In genomic region chr19:11533888-11534445, GRCm38 (mm10) we compare ENCODE assay signal across 20 mouse cellular contexts. TPM values are rescaled to one million over a fixed set of nuclear protein-coding genes. Genes with fewer than 3 reads are reported as not detected.
A peak's percentile ranks its signal among the peaks of the same experiment; 100 is the strongest.
DNase-seq lines count a peak whose midpoint lies in the region; ATAC-seq and TF ChIP-seq lines count a peak whose summit lies in the region.
"Had no signal": no experiment of that assay in that cellular context is flagged by ENCODE, and none has a peak within 500 bp of the region (broad histone marks: within the 10 kb centered on the region; RNA-seq: fewer than 3 reads in every experiment).

No protein-coding gene starts in this region.

- no peak overlapping the region for H3K9ac ChIP-seq in lung, postnatal 0 days (replicated peaks; ENCODE audit: low read depth)
- H3K9ac ChIP-seq: limb, embryonic 13.5 days; lung, embryonic 14.5 days had no signal

- H3K4me3 ChIP-seq in lung, postnatal 0 days (ENCODE audit: low read depth, low read length) = no peak overlapping the region
- H3K4me3 ChIP-seq: limb, embryonic 13.5 days; midbrain, embryonic 10.5 days had no signal

- TF ChIP-seq EP300 in lung, postnatal 0 days (IDR thresholded peaks at IDR 0.05) = no peak

- DNase-seq in layer of hippocampus, adult 8-10 months (ENCODE audit: low spot score in 2 of 2) = peak; percentile 14 to 21
- no peak for DNase-seq in layer of hippocampus, postnatal 25 days (ENCODE audit: extremely low spot score in 1 of 2, low spot score in 1 of 2)
- DNase-seq in CD8-positive naive resting alpha-beta T cell, adult 2 months (ENCODE audit: low read depth in 2 of 2, low spot score in 2 of 2) = peak; percentile 47 to 50
- peak; percentile 28 to 43 for DNase-seq in gastrocnemius, postnatal 36 days
- peak; percentile 15 for DNase-seq in lung, postnatal 0 days (ENCODE audit: low spot score)
- no peak for DNase-seq in yolk sac, embryonic 10.5 days (ENCODE audit: low spot score)
- DNase-seq in adrenal gland, postnatal 10 days = no peak
- DNase-seq in kidney, postnatal 14 days = no peak
- DNase-seq: adrenal gland, postnatal 25 days; cerebellum, postnatal 36 days; lung, embryonic 14.5 days; right cerebral cortex, adult 18-20 months had no signal

- no peaks in the 10 kb centered on the region for H3K4me1 ChIP-seq in lung, postnatal 0 days (ENCODE audit: insufficient read depth, low read depth, low read length)
- H3K4me1 ChIP-seq: limb, embryonic 13.5 days had no signal

- no peak overlapping the region for H3K27ac ChIP-seq in lung, postnatal 0 days (ENCODE audit: low read length)
- H3K27ac ChIP-seq: kidney, postnatal 0 days; limb, embryonic 13.5 days; midbrain, embryonic 10.5 days had no signal

- intact Hi-C loops in gastrocnemius, postnatal 36 days (cut with DNase I) = no loop called here

- no peak; the same call in 1 of the 2 replicates for ATAC-seq in lung, postnatal 0 days

- H3K9me3 ChIP-seq in lung, postnatal 0 days (ENCODE audit: low read length) = no peaks in the 10 kb centered on the region
- H3K9me3 ChIP-seq: limb, embryonic 13.5 days; midbrain, embryonic 10.5 days had no signal

- TF ChIP-seq CTCF in lung, postnatal 0 days (IDR thresholded peaks at IDR 0.05) = no peak

- WGBS in lung, postnatal 0 days = 31% methylated on average over 2 of the region's 2 CpGs

- H3K27me3 ChIP-seq in lung, postnatal 0 days (replicated peaks; ENCODE audit: insufficient read depth, low read length) = no peaks in the 10 kb centered on the region
- H3K27me3 ChIP-seq: limb, embryonic 13.5 days had no signal

- no peaks in the 10 kb centered on the region for H3K36me3 ChIP-seq in lung, postnatal 0 days (ENCODE audit: insufficient read depth, low read length)
- H3K36me3 ChIP-seq: limb, embryonic 13.5 days; midbrain, embryonic 10.5 days had no signal

- H3K4me2 ChIP-seq in lung, postnatal 0 days (replicated peaks; ENCODE audit: low read depth, low read length) = no peak overlapping the region
- H3K4me2 ChIP-seq: limb, embryonic 13.5 days; lung, embryonic 14.5 days had no signal

RNA-seq across cellular contexts. Expression of gene Ms4a4d, which starts 2.6 kb away (rescaled TPM):
- not detected for total RNA-seq in layer of hippocampus, adult 8-10 months (2022)
- total RNA-seq in layer of hippocampus, postnatal 25 days (2021) = not detected
- total RNA-seq in gastrocnemius, postnatal 36 days (2021) = 1 to 10 TPM; 4.0 to 4.6 TPM
- 3.8 and 4.3 TPM in 2 replicates for polyA plus RNA-seq in lung, postnatal 0 days (2015; fragmentation: Nextera tagmentation; extraction: Ambion mirVana)
- total RNA-seq in adrenal gland, postnatal 10 days (2021) = 1 to 10 TPM; 1.1 to 1.5 TPM
- total RNA-seq: left cerebral cortex, adult 8-10 months had no signal
- polyA plus RNA-seq: frontal cortex, adult 2 months had no signal

RNA-seq across cellular contexts. Expression of gene Ms4a6b, which starts 17.7 kb away (rescaled TPM):
- total RNA-seq in layer of hippocampus, adult 8-10 months (2022) = 1 to 10 TPM in 3 of 4 experiments, under 1 TPM in 1; 0.94 to 3.3 (median 2.2) TPM
- total RNA-seq in layer of hippocampus, postnatal 25 days (2021) = 1 to 10 TPM; 1.6 to 2.7 TPM
- 1 to 10 TPM; 1.8 to 2.2 TPM for total RNA-seq in gastrocnemius, postnatal 36 days (2021)
- polyA plus RNA-seq in lung, postnatal 0 days (2015; fragmentation: Nextera tagmentation; extraction: Ambion mirVana) = 5.2 and 7.1 TPM in 2 replicates
- 1 to 10 TPM; 5.0 to 8.3 TPM for total RNA-seq in adrenal gland, postnatal 10 days (2021)

RNA-seq across cellular contexts. Expression of gene Gm8369, which starts 48.2 kb away (rescaled TPM):
- under 1 TPM; 0.21 to 0.72 (median 0.54) TPM for total RNA-seq in layer of hippocampus, adult 8-10 months (2022)
- total RNA-seq in layer of hippocampus, postnatal 25 days (2021) = under 1 TPM in 1 of 2 experiments, not detected in 1; 0.12 TPM
- under 1 TPM in 1 of 2 experiments, not detected in 1; 0.39 TPM for total RNA-seq in gastrocnemius, postnatal 36 days (2021)
- 0.14 and 0.20 TPM in 2 replicates for polyA plus RNA-seq in lung, postnatal 0 days (2015; fragmentation: Nextera tagmentation; extraction: Ambion mirVana)
- total RNA-seq in adrenal gland, postnatal 10 days (2021) = 1 to 10 TPM in 1 of 2 experiments, under 1 TPM in 1; 1.00 to 1.1 TPM
- polyA plus RNA-seq: embryonic facial prominence, embryonic 11.5 days; heart, postnatal 0 days; intestine, embryonic 14.5 days; kidney, postnatal 0 days; limb, embryonic 13.5 days; lung, embryonic 14.5 days; midbrain, embryonic 10.5 days had no signal

Comparison
In these comparisons a context has a peak if more than half of its experiments do, and no peak if none do; other contexts are left out.
1. DNase-seq: peak in layer of hippocampus, adult 8-10 months (2 of 2), CD8-positive naive resting alpha-beta T cell, adult 2 months (2 of 2), gastrocnemius, postnatal 36 days (2 of 2) and lung, postnatal 0 days (single experiment); none in layer of hippocampus, postnatal 25 days (0 of 2), yolk sac, embryonic 10.5 days (single experiment), adrenal gland, postnatal 10 days (single experiment) and kidney, postnatal 14 days (single experiment).